Mouse (Mus musculus): Measurements from ENCODE around the gene Fanci. TPM values are rescaled to one million over a fixed set of nuclear protein-coding genes. Genes with fewer than 3 reads are reported as not detected.

Fanci gene
- polyA plus RNA-seq (2015; fragmentation: Nextera tagmentation; extraction: Ambion mirVana): 6.4 and 7.1 TPM in 2 replicates

DNA sequence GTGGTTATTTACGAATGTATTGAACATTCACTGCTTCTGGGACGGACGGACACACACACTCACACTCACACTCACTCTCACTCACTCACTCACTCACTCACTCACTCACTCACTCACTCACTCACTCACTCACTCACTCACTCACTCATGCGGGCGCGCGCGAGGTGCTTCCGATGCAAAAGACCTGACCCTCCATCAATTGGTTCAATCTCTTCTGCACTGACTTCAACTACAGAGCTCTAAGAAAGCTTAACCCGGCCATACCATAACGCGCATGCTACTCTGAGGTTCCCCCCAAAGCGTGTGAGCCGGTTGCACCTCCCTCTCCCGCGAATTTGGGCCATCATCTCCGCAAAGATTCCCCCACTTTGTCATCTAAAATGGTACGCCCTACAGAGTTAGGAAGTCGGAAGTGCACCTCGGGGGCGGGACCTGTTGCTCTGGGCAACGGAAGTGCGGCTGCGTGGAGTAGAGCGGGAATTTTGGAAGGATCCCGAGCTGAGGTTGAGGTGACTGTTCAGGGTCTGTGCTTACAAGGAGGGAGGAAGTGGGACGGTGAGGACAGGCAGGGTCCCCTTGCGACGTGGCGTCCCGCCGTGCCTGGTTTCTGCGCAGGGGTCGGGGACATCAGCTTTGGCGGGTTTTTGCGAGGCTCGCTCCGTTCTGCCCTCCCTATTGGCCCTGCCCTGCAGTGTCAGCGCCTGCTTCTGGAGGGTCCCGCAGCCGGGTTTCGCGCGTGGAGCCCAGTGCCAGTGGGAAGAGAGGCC, at the start of gene Fanci:
Gene Fanci (plus strand): TSS at position 47 of the 767 bp plus-strand sequence.
- H3K4me1 ChIP-seq (ENCODE audit: control insufficient read depth, insufficient read depth, low read length): peaks cover 3% of the 10 kb centered on the region; the same call in 1 of the 2 replicates
- peak within 1 kb of the TSS; percentile 72 for H3K9ac ChIP-seq (ENCODE audit: low read depth, low read length)
- ATAC-seq: peak; percentile 96
- peak within 1 kb of the TSS; percentile 86 for H3K4me2 ChIP-seq (ENCODE audit: low read depth, low read length)
- under 1% methylated on average over 44 of the region's 44 CpGs for WGBS
- no peaks in the 10 kb centered on the region for H3K27me3 ChIP-seq (replicated peaks; ENCODE audit: control insufficient read depth, insufficient read depth, low read length)
- H3K36me3 ChIP-seq (ENCODE audit: control insufficient read depth, insufficient read depth, low read length): no peaks in the 10 kb centered on the region
- H3K27ac ChIP-seq (ENCODE audit: low read length): peak within 1 kb of the TSS; percentile 66
- H3K9me3 ChIP-seq (ENCODE audit: control insufficient read depth, low read length): no peaks in the 10 kb centered on the region
- H3K4me3 ChIP-seq (ENCODE audit: low read length): peak within 1 kb of the TSS; percentile 63

DNA sequence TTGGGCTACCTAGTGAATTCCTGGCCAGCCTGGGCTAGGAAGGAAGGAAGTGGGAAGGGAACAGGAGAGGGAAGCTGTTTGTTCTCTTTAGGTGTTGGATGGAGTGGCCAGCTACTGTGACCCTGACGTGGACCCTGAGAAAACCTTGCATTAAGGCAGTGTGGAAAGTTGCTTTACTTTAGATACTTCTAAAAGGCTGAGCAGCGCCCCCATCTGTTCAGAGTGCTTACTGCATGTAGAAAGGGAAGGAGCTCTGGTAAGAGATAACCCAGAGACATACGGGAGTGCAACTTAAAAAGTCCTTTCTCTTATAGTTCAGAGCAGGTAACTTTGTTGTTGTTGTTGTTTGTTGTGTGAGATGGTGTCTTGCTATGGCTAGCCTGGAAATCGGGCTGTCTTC, 45.8 kb upstream of the Fanci start:
- WGBS: 48% methylated on average over 4 of the region's 4 CpGs

DNA sequence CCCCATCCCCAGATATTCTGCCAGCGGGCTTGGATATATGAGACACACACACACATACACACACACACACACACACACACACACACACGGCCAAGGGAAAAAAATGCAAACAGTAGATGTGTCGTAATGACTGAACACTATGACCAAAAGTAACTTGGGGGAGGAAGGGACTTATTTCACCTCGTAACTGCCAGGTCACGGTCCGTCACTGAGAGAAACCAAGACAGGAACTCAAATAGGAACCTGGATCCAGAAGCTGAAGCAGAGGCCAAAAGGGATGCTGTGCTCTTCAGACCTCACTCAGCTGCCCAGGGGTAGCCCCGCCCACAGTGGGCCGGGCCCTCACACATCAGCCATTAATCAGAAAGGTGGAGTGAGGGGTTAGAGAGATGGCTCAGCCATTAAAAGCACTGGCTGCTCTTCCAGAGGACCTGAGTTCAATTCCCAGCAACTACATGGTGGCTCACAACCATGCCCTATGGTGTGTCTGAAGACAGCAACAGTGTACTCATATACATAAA, 45.1 kb upstream of the Fanci start:
- WGBS: 77% methylated on average over 8 of the region's 8 CpGs
- no peak overlapping the region for H3K27ac ChIP-seq (ENCODE audit: low read length)
- no peak overlapping the region for H3K4me3 ChIP-seq (ENCODE audit: low read length)
- no peaks in the 10 kb centered on the region for H3K4me1 ChIP-seq (ENCODE audit: control insufficient read depth, insufficient read depth, low read length)
- no peaks in the 10 kb centered on the region for H3K9me3 ChIP-seq (ENCODE audit: control insufficient read depth, low read length)
- H3K9ac ChIP-seq (ENCODE audit: low read depth, low read length): no peak overlapping the region
- no peak overlapping the region for H3K4me2 ChIP-seq (ENCODE audit: low read depth, low read length)
- H3K36me3 ChIP-seq (ENCODE audit: control insufficient read depth, insufficient read depth, low read length): peaks cover 5% of the 10 kb centered on the region; the same call in 1 of the 2 replicates
- ATAC-seq: no peak
- no peaks in the 10 kb centered on the region for H3K27me3 ChIP-seq (replicated peaks; ENCODE audit: control insufficient read depth, insufficient read depth, low read length)

More for the DNA sequence above, 45.8 kb upstream of the Fanci start:
- H3K4me2 ChIP-seq (ENCODE audit: low read depth, low read length): no peak overlapping the region
- no peak overlapping the region for H3K4me3 ChIP-seq (ENCODE audit: low read length)
- no peaks in the 10 kb centered on the region for H3K4me1 ChIP-seq (ENCODE audit: control insufficient read depth, insufficient read depth, low read length)
- ATAC-seq: no peak; the same call in 1 of the 2 replicates
- no peaks in the 10 kb centered on the region for H3K27me3 ChIP-seq (replicated peaks; ENCODE audit: control insufficient read depth, insufficient read depth, low read length)
- no peak overlapping the region for H3K27ac ChIP-seq (ENCODE audit: low read length)
- H3K36me3 ChIP-seq (ENCODE audit: control insufficient read depth, insufficient read depth, low read length): peaks cover 5% of the 10 kb centered on the region; the same call in 1 of the 2 replicates
- H3K9me3 ChIP-seq (ENCODE audit: control insufficient read depth, low read length): no peaks in the 10 kb centered on the region
- H3K9ac ChIP-seq (ENCODE audit: low read depth, low read length): no peak overlapping the region

DNA sequence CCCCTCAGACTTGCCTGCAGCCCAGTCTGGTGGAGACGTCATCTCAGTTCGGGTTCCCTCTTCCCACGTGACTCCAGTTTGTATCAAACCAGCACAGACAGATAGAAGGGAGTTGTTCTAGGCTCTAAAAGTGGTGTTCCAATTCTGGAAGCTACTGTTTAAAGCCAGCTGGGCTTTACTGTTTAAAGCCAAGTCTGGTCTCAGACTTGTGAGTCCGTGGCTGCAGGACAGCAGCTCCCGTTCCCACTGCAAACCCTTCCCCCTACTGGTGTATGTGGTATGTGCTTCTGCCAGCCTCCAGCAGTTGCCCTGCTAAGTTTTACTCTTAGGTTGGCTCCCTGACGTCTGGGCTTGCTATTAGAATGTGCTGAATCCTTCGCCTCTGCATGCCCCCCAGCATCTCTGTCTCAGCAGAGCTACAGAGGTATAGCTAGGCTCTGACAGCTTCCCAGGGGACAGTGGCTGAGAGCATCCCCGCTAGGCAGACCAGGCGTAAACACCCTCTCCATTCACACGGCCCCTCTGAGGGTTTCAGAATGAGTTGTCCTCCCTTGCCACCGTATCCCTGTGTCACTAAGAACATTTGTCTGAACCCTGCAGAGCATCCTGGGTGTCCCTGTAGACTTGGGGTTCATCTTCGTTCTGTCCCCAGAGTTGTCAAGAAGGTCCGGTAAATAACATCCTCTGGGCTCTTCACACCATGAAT, 44.5 kb upstream of the Fanci start:
- Histone ChIP-seq H3K4me2 (ENCODE audit: low read depth, low read length) (no peak overlapping the region), H3K9me3 (ENCODE audit: control insufficient read depth, low read length) (no peaks in the 10 kb centered on the region), H3K4me1 (ENCODE audit: control insufficient read depth, insufficient read depth, low read length) (no peaks in the 10 kb centered on the region), H3K27ac (ENCODE audit: low read length) (no peak overlapping the region), H3K9ac (ENCODE audit: low read depth, low read length) (no peak overlapping the region), H3K36me3 (ENCODE audit: control insufficient read depth, insufficient read depth, low read length) (peaks cover 5% of the 10 kb centered on the region; the same call in 1 of the 2 replicates), H3K4me3 (ENCODE audit: low read length) (no peak overlapping the region), H3K27me3 (replicated peaks; ENCODE audit: control insufficient read depth, insufficient read depth, low read length) (no peaks in the 10 kb centered on the region)
- no peak for ATAC-seq
- WGBS: 77% methylated on average over 13 of the region's 13 CpGs

DNA sequence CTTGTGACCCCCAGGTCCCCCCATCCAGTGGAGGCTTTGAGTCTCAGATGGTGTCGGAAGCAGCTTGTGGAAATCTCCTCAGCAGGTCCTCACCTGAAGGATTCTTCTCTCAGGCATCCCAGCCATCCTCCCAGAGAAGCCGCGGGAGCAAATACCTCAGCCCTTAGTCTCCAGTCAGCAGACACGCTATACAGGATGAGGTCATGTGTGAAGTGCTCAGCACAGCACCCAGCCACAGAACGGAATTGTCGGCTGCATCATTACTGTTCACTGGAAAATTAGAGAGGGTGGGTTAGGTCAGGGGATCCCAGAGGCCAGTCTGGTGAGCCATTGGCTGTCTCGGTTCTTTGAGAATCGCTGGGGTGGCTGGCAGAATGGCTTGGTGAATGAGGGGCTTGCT, 42.9 kb upstream of the Fanci start:
- Histone ChIP-seq H3K4me2 (ENCODE audit: low read depth, low read length) (no peak overlapping the region), H3K9me3 (ENCODE audit: control insufficient read depth, low read length) (no peaks in the 10 kb centered on the region), H3K4me3 (ENCODE audit: low read length) (no peak overlapping the region), H3K9ac (ENCODE audit: low read depth, low read length) (no peak overlapping the region), H3K36me3 (ENCODE audit: control insufficient read depth, insufficient read depth, low read length) (peaks cover 6% of the 10 kb centered on the region; the same call in 1 of the 2 replicates), H3K27ac (ENCODE audit: low read length) (no peak overlapping the region), H3K4me1 (ENCODE audit: control insufficient read depth, insufficient read depth, low read length) (no peaks in the 10 kb centered on the region), H3K27me3 (replicated peaks; ENCODE audit: control insufficient read depth, insufficient read depth, low read length) (no peaks in the 10 kb centered on the region)
- ATAC-seq: no peak
- WGBS: 89% methylated on average over 8 of the region's 8 CpGs

DNA sequence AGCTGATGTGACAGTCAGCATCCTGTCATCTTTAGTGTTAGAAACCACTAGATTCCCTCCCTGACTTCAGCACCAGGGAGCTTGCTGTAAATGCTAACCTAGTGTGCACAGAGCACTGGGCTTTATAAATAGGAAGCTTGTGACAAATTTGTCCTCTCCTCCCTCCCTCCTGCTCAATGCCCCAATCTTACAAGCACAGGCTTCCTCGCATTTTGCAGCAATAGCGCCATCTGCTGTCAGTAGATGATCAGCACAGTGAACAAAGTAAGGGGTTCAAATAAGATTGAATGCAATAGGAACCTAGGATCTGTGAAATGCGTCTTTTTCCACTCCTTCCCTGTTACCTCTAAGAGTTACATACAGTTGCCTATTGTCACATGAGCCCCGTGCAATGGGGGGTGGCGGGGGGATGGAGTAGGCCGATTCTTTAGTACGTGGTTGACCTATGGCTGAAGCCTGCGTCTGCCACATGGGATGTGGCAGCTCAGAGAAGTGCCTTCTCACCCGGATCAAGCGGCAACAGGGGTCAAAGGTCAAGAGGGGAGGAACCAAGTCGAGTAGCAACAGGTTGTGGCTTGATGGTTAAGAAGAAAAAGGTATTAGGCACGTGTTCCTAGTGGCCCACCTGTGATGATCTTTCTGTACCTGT, 41.9 kb upstream of the Fanci start:
- peak; percentile 47 for ATAC-seq
- H3K4me1 ChIP-seq (ENCODE audit: control insufficient read depth, insufficient read depth, low read length): no peaks in the 10 kb centered on the region
- no peak overlapping the region for H3K27ac ChIP-seq (ENCODE audit: low read length)
- no peaks in the 10 kb centered on the region for H3K9me3 ChIP-seq (ENCODE audit: control insufficient read depth, low read length)
- no peaks in the 10 kb centered on the region for H3K27me3 ChIP-seq (replicated peaks; ENCODE audit: control insufficient read depth, insufficient read depth, low read length)
- WGBS: 41% methylated on average over 12 of the region's 12 CpGs
- no peak overlapping the region for H3K4me2 ChIP-seq (ENCODE audit: low read depth, low read length)
- H3K9ac ChIP-seq (ENCODE audit: low read depth, low read length): no peak overlapping the region
- peaks cover 11% of the 10 kb centered on the region; the same call in 1 of the 2 replicates for H3K36me3 ChIP-seq (ENCODE audit: control insufficient read depth, insufficient read depth, low read length)
- no peak overlapping the region for H3K4me3 ChIP-seq (ENCODE audit: low read length)

DNA sequence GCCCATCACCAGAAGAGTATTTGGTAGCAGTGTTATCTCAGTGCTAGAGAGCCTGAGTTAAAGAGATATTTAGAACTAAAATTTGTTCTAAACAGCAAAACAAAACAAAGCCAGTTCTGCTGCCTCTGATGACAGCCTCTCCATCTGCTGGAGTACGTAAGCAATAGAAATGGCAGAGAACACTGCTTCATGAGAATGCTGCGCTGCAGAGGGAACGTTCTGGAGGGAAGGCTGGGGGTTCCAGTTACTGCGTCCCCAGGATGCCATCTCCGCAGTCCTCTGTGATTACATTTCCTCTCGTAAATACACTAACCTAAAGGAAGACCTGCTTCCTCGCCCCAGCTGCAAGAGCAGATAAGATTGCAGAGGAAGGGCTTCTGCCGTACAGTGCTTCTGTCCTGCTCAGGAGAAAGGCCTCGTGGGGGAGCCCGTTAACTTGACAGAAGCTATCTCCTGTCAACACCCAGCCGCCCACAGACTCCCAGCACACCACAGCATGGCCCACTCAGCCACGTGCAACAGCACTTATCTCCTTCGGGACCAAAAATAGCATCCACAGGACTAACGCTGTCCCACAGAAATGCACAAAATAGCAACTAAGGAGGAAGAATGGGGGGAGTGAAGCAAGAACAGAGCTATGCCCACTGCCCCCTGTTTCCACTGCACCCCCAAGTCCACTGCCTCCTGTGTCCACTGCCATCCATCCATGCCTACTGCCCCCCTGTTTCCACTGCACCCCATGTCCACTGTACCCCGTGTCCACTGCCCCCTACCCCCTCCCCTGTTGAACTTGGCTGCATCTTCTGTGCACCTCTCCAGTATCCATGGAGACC, 33.2 kb upstream of the Fanci start:
- Histone ChIP-seq H3K9ac (ENCODE audit: low read depth, low read length) (no peak overlapping the region), H3K9me3 (ENCODE audit: control insufficient read depth, low read length) (no peaks in the 10 kb centered on the region), H3K4me3 (ENCODE audit: low read length) (no peak overlapping the region), H3K36me3 (ENCODE audit: control insufficient read depth, insufficient read depth, low read length) (peaks cover 31% of the 10 kb centered on the region), H3K27me3 (replicated peaks; ENCODE audit: control insufficient read depth, insufficient read depth, low read length) (no peaks in the 10 kb centered on the region), H3K27ac (ENCODE audit: low read length) (no peak overlapping the region), H3K4me2 (ENCODE audit: low read depth, low read length) (no peak overlapping the region), H3K4me1 (ENCODE audit: control insufficient read depth, insufficient read depth, low read length) (no peaks in the 10 kb centered on the region)
- ATAC-seq: no peak
- 58% methylated on average over 15 of the region's 15 CpGs for WGBS

DNA sequence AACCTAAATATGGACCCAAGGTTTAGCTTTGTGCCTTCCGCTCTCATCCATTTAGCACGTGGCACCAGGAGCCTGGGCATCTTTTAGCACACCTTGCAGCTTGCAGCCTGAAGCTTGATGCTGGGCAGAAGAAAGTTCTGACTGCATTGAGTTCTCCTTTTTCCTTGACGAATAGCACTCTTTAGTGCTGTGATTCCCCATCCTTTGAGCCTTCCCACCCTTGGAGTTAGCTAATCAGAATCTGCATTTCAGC, 32.6 kb upstream of the Fanci start:
- WGBS: 83% methylated on average over 3 of the region's 3 CpGs
- no peak overlapping the region for H3K27ac ChIP-seq (ENCODE audit: low read length)
- ATAC-seq: no peak
- no peak overlapping the region for H3K9ac ChIP-seq (ENCODE audit: low read depth, low read length)
- no peak overlapping the region for H3K4me3 ChIP-seq (ENCODE audit: low read length)
- H3K36me3 ChIP-seq (ENCODE audit: control insufficient read depth, insufficient read depth, low read length): peaks cover 28% of the 10 kb centered on the region
- H3K9me3 ChIP-seq (ENCODE audit: control insufficient read depth, low read length): no peaks in the 10 kb centered on the region
- no peak overlapping the region for H3K4me2 ChIP-seq (ENCODE audit: low read depth, low read length)
- no peaks in the 10 kb centered on the region for H3K27me3 ChIP-seq (replicated peaks; ENCODE audit: control insufficient read depth, insufficient read depth, low read length)
- H3K4me1 ChIP-seq (ENCODE audit: control insufficient read depth, insufficient read depth, low read length): no peaks in the 10 kb centered on the region
